Mouse (Mus musculus): ENCODE data around the gene Stom. TPM values are rescaled to one million over a fixed set of nuclear protein-coding genes. Genes with fewer than 3 reads are reported as not detected.

Gene Stom
- 16.6 and 17.0 TPM in 2 replicates for polyA plus RNA-seq (2016; fragmentation: Nextera tagmentation; extraction: Ambion mirVana)

DNA sequence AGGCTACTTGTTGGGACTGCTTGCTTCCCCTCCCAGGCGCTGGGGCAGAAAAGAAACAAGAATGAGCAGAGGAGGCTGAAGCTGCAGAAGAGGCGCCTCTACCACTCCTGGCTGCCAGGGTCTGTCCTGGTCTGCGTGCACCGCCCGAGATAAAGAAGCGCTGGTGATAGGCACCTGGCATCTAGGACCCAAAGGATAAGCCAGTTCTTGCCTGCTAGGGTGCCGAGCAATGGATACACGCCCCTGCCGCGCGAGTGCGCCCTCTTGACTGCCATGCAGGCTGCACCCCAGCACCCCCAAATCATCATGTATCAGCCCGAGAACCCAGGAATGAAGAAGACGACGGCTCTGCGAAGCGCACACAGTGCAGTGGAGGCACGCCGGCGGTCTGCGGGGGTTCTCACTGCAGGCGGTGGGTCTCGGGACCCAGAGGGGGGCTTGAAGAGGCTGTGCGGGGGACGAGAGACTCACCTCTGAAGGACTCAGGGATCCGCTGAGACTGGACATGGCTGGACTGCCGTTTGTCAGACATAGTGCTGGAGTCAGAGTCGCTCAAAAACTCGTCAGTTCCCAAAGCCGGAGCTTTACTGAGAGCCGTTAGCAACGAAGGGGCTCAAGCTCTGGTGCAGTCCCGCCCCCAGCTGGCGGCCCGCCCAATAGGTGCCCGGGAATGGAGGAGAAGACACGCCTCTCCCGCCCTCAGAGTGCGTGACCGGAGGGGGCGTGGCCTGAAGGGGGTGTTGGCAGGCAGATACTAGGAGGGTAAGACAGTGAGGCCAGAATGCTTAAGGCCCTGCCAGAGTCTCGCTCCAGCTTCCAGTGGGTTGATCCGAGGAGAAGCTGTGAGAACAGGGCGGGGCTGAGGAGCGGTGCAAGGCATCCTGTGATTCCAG is at the start of gene Stom:
TSS of gene Stom (minus strand) at position 589 of the 893 bp plus-strand sequence.
- WGBS, result under 1% methylated on average over 45 of the region's 45 CpGs
- Histone ChIP-seq H3K27ac (peak within 1 kb of the TSS; percentile 78), H3K4me1 (peaks cover 14% of the 10 kb centered on the region), H3K9me3 (replicated peaks) (no peaks in the 10 kb centered on the region), H3K9ac (peak within 1 kb of the TSS; percentile 79), H3K27me3 (peaks cover 6% of the 10 kb centered on the region; the same call in 1 of the 2 replicates), H3K36me3 (no peaks in the 10 kb centered on the region), H3K4me2 (replicated peaks) (peak within 1 kb of the TSS; percentile 97), H3K4me3 (peak within 1 kb of the TSS; percentile 63)
- peak; percentile 100 for ATAC-seq (ENCODE audit: low FRiP score)

- no peak overlapping the region for H3K9ac ChIP-seq
- H3K27ac ChIP-seq, result no peak overlapping the region
- H3K4me3 ChIP-seq, result no peak overlapping the region
- H3K27me3 ChIP-seq, result no peaks in the 10 kb centered on the region
- WGBS, result 88% methylated on average over 9 of the region's 9 CpGs
- H3K4me2 ChIP-seq (replicated peaks), result no peak overlapping the region
- 0 out of 2 replicates have a peak, but pooled peaks cover 4% of the 10 kb centered on the region for H3K9me3 ChIP-seq (replicated peaks)
- H3K4me1 ChIP-seq, result no peaks in the 10 kb centered on the region
- ATAC-seq (ENCODE audit: low FRiP score), result no peak
- H3K36me3 ChIP-seq, result no peaks in the 10 kb centered on the region
Measured at GRCm38 (mm10) chr2:35385441-35385871, 48.7 kb upstream of the Stom start.

- Histone ChIP-seq H3K27ac (no peak overlapping the region), H3K4me3 (no peak overlapping the region), H3K9ac (no peak overlapping the region), H3K4me2 (replicated peaks) (no peak overlapping the region), H3K36me3 (no peaks in the 10 kb centered on the region), H3K9me3 (replicated peaks) (no peaks in the 10 kb centered on the region), H3K27me3 (no peaks in the 10 kb centered on the region), H3K4me1 (no peaks in the 10 kb centered on the region)
- ATAC-seq (ENCODE audit: low FRiP score), result no peak
- WGBS, result 74% methylated on average over 9 of the region's 9 CpGs
Measured at GRCm38 (mm10) chr2:35379306-35379705, 42.5 kb upstream of the Stom start.

- no peak for ATAC-seq (ENCODE audit: low FRiP score)
- H3K27ac ChIP-seq, result no peak overlapping the region
- no peaks in the 10 kb centered on the region for H3K4me1 ChIP-seq
- no peak overlapping the region for H3K4me2 ChIP-seq (replicated peaks)
- H3K4me3 ChIP-seq, result no peak overlapping the region
- no peak overlapping the region for H3K9ac ChIP-seq
- H3K27me3 ChIP-seq, result no peaks in the 10 kb centered on the region
- H3K9me3 ChIP-seq (replicated peaks), result no peaks in the 10 kb centered on the region
- WGBS, result 63% methylated on average over 6 of the region's 6 CpGs
- no peaks in the 10 kb centered on the region for H3K36me3 ChIP-seq
Measured at GRCm38 (mm10) chr2:35377600-35377999, 40.8 kb upstream of the Stom start.

GRCm38 (mm10) chr2:35373003-35373402 is 36.2 kb upstream of the Stom start:
- H3K36me3 ChIP-seq, result no peaks in the 10 kb centered on the region
- 14% methylated on average over 3 of the region's 3 CpGs for WGBS
- H3K9me3 ChIP-seq (replicated peaks), result no peaks in the 10 kb centered on the region
- no peaks in the 10 kb centered on the region for H3K4me1 ChIP-seq
- H3K27me3 ChIP-seq, result no peaks in the 10 kb centered on the region
- H3K27ac ChIP-seq, result no peak overlapping the region
- H3K4me3 ChIP-seq, result no peak overlapping the region
- no peak overlapping the region for H3K4me2 ChIP-seq (replicated peaks)
- no peak for ATAC-seq (ENCODE audit: low FRiP score)
- H3K9ac ChIP-seq, result no peak overlapping the region

GRCm38 (mm10) chr2:35370686-35371085 is 33.9 kb upstream of the Stom start:
- Histone ChIP-seq H3K9ac (no peak overlapping the region), H3K4me3 (no peak overlapping the region), H3K27me3 (no peaks in the 10 kb centered on the region), H3K27ac (no peak overlapping the region), H3K4me2 (replicated peaks) (no peak overlapping the region), H3K36me3 (no peaks in the 10 kb centered on the region), H3K4me1 (no peaks in the 10 kb centered on the region), H3K9me3 (replicated peaks) (no peaks in the 10 kb centered on the region)
- no peak for ATAC-seq (ENCODE audit: low FRiP score)

DNA sequence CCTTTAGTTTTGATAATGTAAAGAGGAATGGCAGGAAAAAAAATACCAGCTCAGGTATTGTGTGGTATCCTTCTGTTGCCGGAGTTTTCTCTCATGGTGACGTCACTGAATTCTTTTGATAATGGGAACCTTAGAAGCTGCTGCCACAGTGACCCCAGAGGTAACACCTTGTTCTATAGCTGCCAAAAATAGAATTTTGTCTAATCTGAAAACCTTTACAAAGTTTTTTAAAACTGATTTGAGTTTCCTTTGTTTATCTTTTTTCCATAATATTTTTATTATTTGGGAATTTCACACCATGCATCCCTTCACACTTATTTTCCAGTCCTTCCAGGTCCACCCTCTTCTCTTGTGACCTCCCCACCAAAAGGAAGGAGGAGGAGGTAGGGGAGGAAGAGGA is 30.9 kb upstream of the Stom start, which contains the start of gene 4930568D16Rik:
TSS of gene 4930568D16Rik (minus strand) at position 101 of the 400 bp plus-strand sequence.
- Histone ChIP-seq H3K36me3 (no peaks in the 10 kb centered on the region), H3K9me3 (replicated peaks) (0 out of 2 replicates have a peak, but pooled peaks cover 4% of the 10 kb centered on the region), H3K27me3 (no peaks in the 10 kb centered on the region), H3K9ac (no peak within 1 kb of the TSS), H3K27ac (no peak within 1 kb of the TSS), H3K4me3 (no peak within 1 kb of the TSS), H3K4me2 (replicated peaks) (no peak within 1 kb of the TSS), H3K4me1 (no peaks in the 10 kb centered on the region)
- ATAC-seq (ENCODE audit: low FRiP score), result no peak
- 81% methylated on average over 2 of the region's 2 CpGs for WGBS

DNA sequence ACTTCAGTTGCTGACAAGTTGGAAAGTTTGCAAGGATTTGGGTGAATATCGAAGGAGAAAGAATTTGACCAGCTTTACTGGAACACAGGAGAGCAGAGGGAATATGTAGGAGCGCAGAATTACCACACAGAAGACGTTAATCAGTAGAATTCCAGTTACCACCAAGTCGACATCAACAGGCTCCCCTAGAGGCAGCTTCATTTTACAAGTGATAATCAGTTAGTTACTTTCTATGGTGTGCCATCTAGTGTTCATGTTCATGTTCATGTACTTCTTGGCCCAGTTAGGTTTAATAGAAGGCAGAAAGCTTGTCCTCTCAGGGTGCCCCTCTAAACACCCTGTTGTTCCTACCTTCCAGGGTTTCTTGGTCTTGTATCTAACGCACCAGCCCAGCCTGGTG is 12.4 kb upstream of the Stom start:
- H3K4me2 ChIP-seq (replicated peaks), result no peak overlapping the region
- no peaks in the 10 kb centered on the region for H3K9me3 ChIP-seq (replicated peaks)
- no peaks in the 10 kb centered on the region for H3K36me3 ChIP-seq
- H3K9ac ChIP-seq, result no peak overlapping the region
- H3K4me1 ChIP-seq, result no peaks in the 10 kb centered on the region
- no peak for ATAC-seq (ENCODE audit: low FRiP score)
- H3K27me3 ChIP-seq, result no peaks in the 10 kb centered on the region
- no peak overlapping the region for H3K4me3 ChIP-seq
- WGBS, result 63% methylated on average over 5 of the region's 5 CpGs
- no peak overlapping the region for H3K27ac ChIP-seq

DNA sequence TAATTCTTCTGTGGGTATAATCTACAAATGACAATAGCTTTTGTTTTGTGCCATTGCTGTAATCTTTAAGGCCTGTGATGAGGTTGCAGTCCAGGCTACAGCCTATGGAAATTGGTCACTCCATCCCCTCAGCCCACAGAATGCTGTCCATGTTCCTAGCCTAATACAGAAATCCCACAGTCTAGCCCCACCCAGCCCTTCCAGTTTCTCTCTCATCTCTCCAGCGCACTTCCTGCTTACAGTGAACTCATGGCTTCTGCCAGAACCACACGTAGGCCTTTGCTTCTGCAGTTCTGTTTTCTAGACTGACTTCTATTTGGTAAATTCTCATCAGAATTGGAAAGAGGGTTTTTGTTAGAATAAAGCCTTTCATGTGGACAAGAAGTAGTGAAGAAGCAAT is 9.2 kb upstream of the Stom start:
- no peaks in the 10 kb centered on the region for H3K4me1 ChIP-seq
- H3K9ac ChIP-seq, result no peak overlapping the region
- no peak overlapping the region for H3K4me2 ChIP-seq (replicated peaks)
- 78% methylated on average over 2 of the region's 2 CpGs for WGBS
- ATAC-seq (ENCODE audit: low FRiP score), result no peak
- no peaks in the 10 kb centered on the region for H3K9me3 ChIP-seq (replicated peaks)
- H3K27me3 ChIP-seq, result no peaks in the 10 kb centered on the region
- H3K4me3 ChIP-seq, result no peak overlapping the region
- no peak overlapping the region for H3K27ac ChIP-seq
- no peaks in the 10 kb centered on the region for H3K36me3 ChIP-seq

- no peaks in the 10 kb centered on the region for H3K9me3 ChIP-seq (replicated peaks)
- H3K27me3 ChIP-seq, result no peaks in the 10 kb centered on the region
- H3K4me2 ChIP-seq (replicated peaks), result no peak overlapping the region
- WGBS, result 77% methylated on average over 3 of the region's 3 CpGs
- no peak overlapping the region for H3K27ac ChIP-seq
- H3K4me1 ChIP-seq, result no peaks in the 10 kb centered on the region
- no peak for ATAC-seq (ENCODE audit: low FRiP score)
- H3K4me3 ChIP-seq, result no peak overlapping the region
- H3K36me3 ChIP-seq, result no peaks in the 10 kb centered on the region
- H3K9ac ChIP-seq, result no peak overlapping the region
Measured at GRCm38 (mm10) chr2:35342605-35343004, 5.8 kb upstream of the Stom start.

DNA sequence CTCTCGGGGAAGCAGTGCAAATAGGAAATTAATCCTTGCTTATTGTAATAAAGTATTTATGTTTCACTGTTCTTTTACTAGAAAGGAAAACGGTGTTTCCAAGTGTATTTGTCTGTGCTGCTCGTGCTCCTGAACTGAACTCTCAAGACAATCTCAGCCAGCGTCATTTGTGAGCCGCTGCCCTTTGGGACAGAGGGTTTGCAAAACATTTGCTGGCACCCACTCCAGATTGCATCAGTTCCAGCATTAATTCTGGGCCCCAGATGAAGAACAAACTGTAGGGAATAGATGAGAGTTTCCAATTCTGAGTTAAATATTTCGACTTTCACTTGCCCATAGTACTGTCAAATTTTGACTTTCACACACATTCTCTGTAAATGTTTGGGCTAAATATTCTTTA is 1.9 kb upstream of the Stom start:
- Histone ChIP-seq H3K27ac (no peak overlapping the region), H3K36me3 (no peaks in the 10 kb centered on the region), H3K4me3 (no peak overlapping the region), H3K9me3 (replicated peaks) (no peaks in the 10 kb centered on the region), H3K27me3 (peaks cover 6% of the 10 kb centered on the region; the same call in 1 of the 2 replicates), H3K4me1 (peaks cover 14% of the 10 kb centered on the region), H3K4me2 (replicated peaks) (no peak overlapping the region), H3K9ac (no peak overlapping the region)
- no peak for ATAC-seq (ENCODE audit: low FRiP score)
- WGBS, result 85% methylated on average over 6 of the region's 6 CpGs

DNA sequence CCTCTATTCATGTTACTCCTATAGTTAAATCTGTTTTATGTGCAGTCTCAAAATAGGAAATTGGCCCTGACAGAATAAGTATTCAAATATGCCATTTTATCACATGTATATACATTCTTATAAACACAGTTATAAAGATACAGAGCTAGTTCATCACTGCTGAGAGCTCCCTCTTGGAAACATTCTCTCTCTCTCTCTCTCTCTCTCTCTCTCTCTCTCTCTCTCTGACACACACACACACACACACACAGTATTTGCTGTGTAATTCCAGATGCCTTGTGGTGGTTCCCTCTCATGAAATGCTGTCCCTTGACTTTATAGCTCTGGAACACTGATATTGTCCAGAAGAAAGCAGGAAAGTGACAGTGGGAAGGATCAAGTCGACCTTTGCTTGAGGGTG is 1.3 kb upstream of the Stom start:
- peaks cover 14% of the 10 kb centered on the region for H3K4me1 ChIP-seq
- no peak overlapping the region for H3K4me2 ChIP-seq (replicated peaks)
- H3K27me3 ChIP-seq, result peaks cover 6% of the 10 kb centered on the region; the same call in 1 of the 2 replicates
- no peak for ATAC-seq (ENCODE audit: low FRiP score)
- H3K9me3 ChIP-seq (replicated peaks), result no peaks in the 10 kb centered on the region
- H3K4me3 ChIP-seq, result no peak overlapping the region
- 61% methylated on average over 1 of the region's 1 CpGs for WGBS
- no peaks in the 10 kb centered on the region for H3K36me3 ChIP-seq
- no peak overlapping the region for H3K27ac ChIP-seq
- no peak overlapping the region for H3K9ac ChIP-seq
